Mouse (Mus musculus) limb, embryonic 11.5 days (tissue): ENCODE measurements around the gene Uso1. TPM values are rescaled to one million over a fixed set of nuclear protein-coding genes. Genes with fewer than 3 reads are reported as not detected.

Experiments used
- ATAC-seq: fragments of 200-750 bp; cut with Nextera tagmentation; 2 replicates; pipeline ENCODE4 v1.8.0; 2017; ENCODE audit warnings: low read depth; ENCODE audit not compliant: insufficient number of reproducible peaks, low FRiP score, low TSS enrichment
- DNase-seq: peaks from one replicate; pipeline ENCODE4 v3.0.0-alpha.2; 2015; ENCODE audit warnings: low spot score
- H3K27ac ChIP-seq: fragments of 300-500 bp; sonication (generic); replicated peaks from 2 replicates; pipeline ENCODE4 v1.5.1; 2014; ENCODE audit warnings: low read depth, mild to moderate bottlenecking, low read length
- H3K27me3 ChIP-seq: fragments of 300-500 bp; sonication (generic); 2 replicates; pipeline ENCODE4 v1.6.1; 2014; ENCODE audit warnings: mild to moderate bottlenecking, low read length, mixed read lengths; ENCODE audit not compliant: control insufficient read depth, insufficient read depth
- H3K36me3 ChIP-seq: fragments of 300-500 bp; sonication (generic); 2 replicates; pipeline ENCODE4 v1.6.1; 2014; ENCODE audit warnings: mild to moderate bottlenecking, low read length, moderate library complexity, mixed read lengths; ENCODE audit not compliant: control insufficient read depth, insufficient read depth
- H3K4me1 ChIP-seq: fragments of 300-500 bp; sonication (generic); 2 replicates; pipeline ENCODE4 v1.6.1; 2014; ENCODE audit warnings: low read length, mixed read lengths; ENCODE audit not compliant: control insufficient read depth, insufficient read depth
- H3K4me2 ChIP-seq: fragments of 300-500 bp; sonication (generic); 2 replicates; pipeline ENCODE4 v1.6.1; 2014; ENCODE audit warnings: low read depth, mild to moderate bottlenecking, moderate library complexity; ENCODE audit not compliant: severe bottlenecking
- H3K4me3 ChIP-seq: fragments of 300-500 bp; sonication (generic); 2 replicates; pipeline ENCODE4 v1.5.1; 2014; ENCODE audit warnings: low read depth, low read length
- H3K9ac ChIP-seq: fragments of 300-500 bp; sonication (generic); 2 replicates; pipeline ENCODE4 v1.6.1; 2014; ENCODE audit warnings: mild to moderate bottlenecking, low read length
- H3K9me3 ChIP-seq: fragments of 300-500 bp; sonication (generic); 2 replicates; pipeline ENCODE4 v1.6.1; 2016; ENCODE audit warnings: low read length; ENCODE audit not compliant: control insufficient read depth
- WGBS: fragments of 180-500 bp; shearing (Covaris S2); extraction: QIAGEN DNeasy Blood & Tissue Kit; methylation state at CpG from one replicate; pipeline ENCODE4 v1.1.7; 2014; 5-methylcytosine and 5-hydroxymethylcytosine counted together
- polyA plus RNA-seq: library from polyadenylated mRNA; unstranded; fragments of >200 nt; fragmentation: Nextera tagmentation; extraction: Ambion mirVana; gene quantifications from 2 replicates; pipeline ENCODE4 v1.2.1, GENCODE M21; 2014

Gene Uso1
- polyA plus RNA-seq, 1 experiment from 2014 or later = 31.5 TPM

DNA sequence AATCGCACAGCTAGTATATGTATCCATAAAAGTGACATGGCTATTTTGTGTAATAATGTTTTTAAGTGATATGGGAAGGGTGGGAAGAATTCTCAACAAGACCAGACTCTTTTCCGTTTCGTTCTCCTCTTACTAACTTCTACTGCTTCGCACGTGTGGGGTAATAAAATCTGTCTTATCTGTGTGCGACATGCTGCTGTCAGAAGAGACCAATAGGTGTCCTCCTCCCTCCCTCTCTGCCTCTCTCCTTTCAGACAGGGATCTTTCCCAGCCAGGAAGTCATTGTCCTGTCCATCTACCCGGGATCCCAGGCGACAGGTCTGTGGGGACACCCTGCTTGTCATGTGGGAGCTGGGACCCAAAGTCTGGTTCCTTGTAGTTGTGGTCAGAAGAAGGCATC is 72.5 kb downstream of the Uso1 start:
- DNase-seq = no peak
- H3K27me3 ChIP-seq = no peaks in the 10 kb centered on the region
- H3K4me2 ChIP-seq = no peak overlapping the region
- WGBS = 66% methylated on average over 8 of the region's 8 CpGs
- no peaks in the 10 kb centered on the region for H3K9me3 ChIP-seq
- H3K27ac ChIP-seq = no peak overlapping the region
- no peaks in the 10 kb centered on the region for H3K4me1 ChIP-seq
- H3K4me3 ChIP-seq = no peak overlapping the region
- no peak overlapping the region for H3K9ac ChIP-seq
- no peak for ATAC-seq
- H3K36me3 ChIP-seq = no peaks in the 10 kb centered on the region; the same call in 1 of the 2 replicates

DNA sequence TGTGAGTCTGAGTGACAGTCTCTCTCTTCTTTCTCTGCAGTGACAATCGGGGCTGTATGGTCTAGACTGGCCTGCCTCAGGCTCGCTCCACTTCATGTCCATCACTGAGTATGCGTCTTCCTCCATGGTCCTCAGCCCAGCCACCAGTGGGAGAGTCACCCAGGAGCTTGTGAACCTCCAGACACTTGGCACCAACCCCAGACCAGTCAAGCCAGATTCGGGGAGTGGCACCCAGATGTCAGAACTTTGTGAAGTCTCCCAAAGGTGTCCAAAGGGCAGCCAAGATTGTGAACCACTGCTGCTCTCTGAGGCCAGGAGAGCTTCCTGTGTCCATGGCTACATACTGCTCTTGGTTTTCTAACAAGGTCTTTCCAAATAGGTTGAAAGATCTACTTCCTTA is 74.5 kb downstream of the Uso1 start:
- no peak overlapping the region for H3K9ac ChIP-seq
- DNase-seq (no peak), ATAC-seq (no peak)
- no peak overlapping the region for H3K27ac ChIP-seq
- H3K36me3 ChIP-seq = no peaks in the 10 kb centered on the region
- H3K4me1 ChIP-seq = no peaks in the 10 kb centered on the region
- H3K4me2 ChIP-seq = no peak overlapping the region
- 94% methylated on average over 4 of the region's 4 CpGs for WGBS
- no peak overlapping the region for H3K4me3 ChIP-seq
- no peaks in the 10 kb centered on the region for H3K27me3 ChIP-seq
- H3K9me3 ChIP-seq = no peaks in the 10 kb centered on the region

DNA sequence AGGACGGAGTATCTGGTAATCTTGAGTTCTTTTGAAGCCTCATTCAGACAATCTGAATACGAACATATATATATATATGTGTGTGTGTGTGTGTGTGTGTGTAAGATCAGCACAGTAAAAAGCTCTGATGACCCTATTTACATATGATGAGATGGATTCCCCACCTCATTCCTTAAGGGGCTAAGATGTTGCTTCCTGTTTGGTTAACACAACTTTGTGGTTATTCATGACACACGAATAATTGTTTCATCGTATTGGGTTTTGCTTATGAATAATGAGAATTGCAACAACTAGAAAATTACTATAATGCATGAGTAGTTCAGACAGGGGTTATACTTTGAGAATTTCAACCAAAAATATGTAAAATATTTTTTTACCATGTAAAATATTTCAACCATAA is 77.6 kb downstream of the Uso1 start, which contains the start of gene U90926:
Gene U90926 (minus strand): TSS at position 101 of the 400 bp plus-strand sequence.
- Histone ChIP-seq H3K4me1 (no peaks in the 10 kb centered on the region), H3K9me3 (no peaks in the 10 kb centered on the region), H3K9ac (no peak within 1 kb of the TSS), H3K27ac (no peak within 1 kb of the TSS), H3K27me3 (no peaks in the 10 kb centered on the region), H3K36me3 (no peaks in the 10 kb centered on the region), H3K4me3 (no peak within 1 kb of the TSS), H3K4me2 (no peak within 1 kb of the TSS)
- DNase-seq = no peak
- 95% methylated on average over 4 of the region's 4 CpGs for WGBS
- ATAC-seq = no peak

DNA sequence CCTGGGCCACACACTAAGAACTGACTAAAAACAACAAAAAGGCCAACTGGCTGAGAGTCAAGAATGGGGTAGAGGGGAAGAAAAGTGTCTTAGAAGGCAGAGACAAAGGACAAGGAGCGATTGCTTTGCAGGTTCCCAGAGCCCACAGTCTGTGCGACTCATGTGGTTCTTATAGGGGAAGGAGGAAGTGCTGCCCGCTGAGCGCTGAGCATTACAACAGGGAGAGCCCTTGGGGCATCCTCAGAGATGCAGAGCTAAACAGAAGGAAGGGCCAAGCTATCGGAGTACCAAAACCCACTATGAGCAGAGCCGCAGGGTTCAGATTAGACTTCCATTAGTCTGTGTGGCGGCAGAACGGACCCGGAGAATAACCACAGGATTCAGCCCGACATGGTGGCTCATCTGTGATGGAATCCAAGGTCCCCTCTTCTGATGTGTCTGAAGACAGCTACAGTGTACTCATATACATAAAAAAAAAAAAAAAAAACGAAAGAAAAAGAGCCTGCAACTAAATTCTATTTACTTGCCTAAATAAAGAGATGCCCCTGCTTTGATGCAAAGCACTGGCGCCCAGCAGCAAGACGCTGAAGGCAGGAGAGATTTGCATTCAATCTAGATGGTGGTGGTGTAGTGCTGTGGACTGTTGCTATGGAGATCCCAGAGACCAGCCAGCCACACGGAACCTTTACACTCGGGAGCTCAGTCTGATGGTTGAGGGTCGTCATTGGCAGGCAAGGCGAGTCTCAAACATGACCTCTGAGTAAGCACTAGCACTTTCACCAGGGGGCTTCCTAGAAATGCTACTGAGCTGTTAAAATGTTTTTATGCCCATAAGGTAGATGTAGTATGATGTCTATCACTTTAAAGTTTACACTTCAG is 81.4 kb downstream of the Uso1 start:
- Histone ChIP-seq H3K4me2 (no peak overlapping the region), H3K9me3 (no peaks in the 10 kb centered on the region), H3K4me3 (no peak overlapping the region), H3K27me3 (no peaks in the 10 kb centered on the region), H3K9ac (no peak overlapping the region), H3K27ac (no peak overlapping the region), H3K4me1 (no peaks in the 10 kb centered on the region), H3K36me3 (no peaks in the 10 kb centered on the region)
- no peak for DNase-seq
- no peak for ATAC-seq
- WGBS = 62% methylated on average over 17 of the region's 17 CpGs

DNA sequence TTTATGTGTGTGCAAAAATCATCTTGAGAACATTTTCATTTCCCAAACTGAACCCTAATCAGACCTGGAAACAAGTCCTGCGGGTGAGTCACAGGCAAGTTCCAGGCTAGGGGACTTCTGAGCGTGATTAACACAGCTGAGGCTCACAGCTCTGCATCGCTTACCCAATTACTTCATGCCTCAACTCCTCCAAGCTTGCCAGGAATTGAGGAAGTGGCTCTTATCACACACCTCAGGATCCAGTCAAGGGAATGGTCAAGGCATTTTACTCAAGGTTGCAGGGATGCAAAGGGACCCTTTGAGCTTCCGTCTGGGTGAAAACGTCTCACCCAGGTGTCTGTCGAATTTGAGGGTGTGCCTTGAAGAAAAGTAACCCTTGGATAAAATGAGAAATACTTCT is 82.1 kb downstream of the Uso1 start:
- H3K9me3 ChIP-seq = no peaks in the 10 kb centered on the region
- H3K27me3 ChIP-seq = no peaks in the 10 kb centered on the region
- H3K4me1 ChIP-seq = no peaks in the 10 kb centered on the region
- WGBS = 77% methylated on average over 6 of the region's 6 CpGs
- H3K27ac ChIP-seq = no peak overlapping the region
- no peak overlapping the region for H3K4me2 ChIP-seq
- no peak overlapping the region for H3K9ac ChIP-seq
- H3K36me3 ChIP-seq = no peaks in the 10 kb centered on the region
- ATAC-seq = no peak
- no peak for DNase-seq
- no peak overlapping the region for H3K4me3 ChIP-seq

DNA sequence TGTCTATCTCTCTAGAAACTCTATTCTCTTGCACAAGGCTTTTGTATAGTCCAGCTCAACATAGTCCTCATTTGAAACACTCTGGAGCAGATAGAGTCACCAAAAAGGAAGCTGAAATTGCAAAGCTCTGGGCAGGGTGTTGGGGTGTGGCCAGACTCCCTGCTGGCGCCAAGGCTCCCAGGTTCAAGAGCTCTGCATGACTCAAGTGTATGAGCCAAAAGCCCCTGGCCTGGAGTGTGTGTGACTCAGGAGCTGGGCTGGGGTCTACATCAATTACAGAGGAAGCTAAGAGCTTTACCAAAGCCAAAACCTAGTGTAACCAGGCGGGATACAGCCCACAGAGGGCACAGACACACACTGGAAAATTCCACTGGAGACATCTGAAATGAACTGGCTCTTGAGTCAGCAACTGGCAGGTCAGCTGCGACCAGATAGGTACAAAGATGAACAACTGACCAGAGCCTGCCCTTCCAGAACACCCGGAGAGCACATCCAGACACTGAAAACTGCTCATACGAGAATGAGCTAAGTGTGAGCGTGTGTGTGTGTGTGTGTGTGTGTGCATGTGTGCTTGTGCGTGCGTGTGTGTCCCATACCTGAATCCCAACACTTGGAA is 82.7 kb downstream of the Uso1 start:
- Histone ChIP-seq H3K36me3 (no peaks in the 10 kb centered on the region), H3K27ac (no peak overlapping the region), H3K27me3 (no peaks in the 10 kb centered on the region), H3K9ac (no peak overlapping the region), H3K4me2 (no peak overlapping the region), H3K9me3 (no peaks in the 10 kb centered on the region), H3K4me3 (no peak overlapping the region), H3K4me1 (no peaks in the 10 kb centered on the region)
- DNase-seq = no peak
- ATAC-seq = no peak
- 89% methylated on average over 8 of the region's 8 CpGs for WGBS

DNA sequence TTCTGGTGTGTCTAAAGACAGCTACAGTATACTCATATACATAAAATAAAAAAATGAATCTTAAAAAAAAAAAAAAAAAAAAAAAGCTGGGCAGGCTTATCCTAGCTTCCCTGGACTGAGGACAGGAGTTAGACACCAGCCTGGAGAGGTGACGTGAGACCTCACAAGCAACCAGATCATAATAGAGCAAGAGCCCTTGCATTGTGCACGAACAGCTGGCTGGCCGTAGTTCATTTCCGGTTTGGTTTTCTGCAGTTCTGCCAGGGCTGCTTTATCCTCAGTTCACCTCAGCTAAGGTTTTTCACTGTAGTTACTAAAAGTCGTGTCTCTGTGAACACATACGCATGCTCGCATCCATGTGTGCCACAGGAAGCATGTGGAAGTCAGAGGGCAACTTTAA is 90.0 kb downstream of the Uso1 start:
- H3K9ac ChIP-seq = no peak overlapping the region
- no peaks in the 10 kb centered on the region for H3K4me1 ChIP-seq
- no peak overlapping the region for H3K4me3 ChIP-seq
- DNase-seq = no peak
- H3K4me2 ChIP-seq = no peak overlapping the region
- H3K36me3 ChIP-seq = no peaks in the 10 kb centered on the region
- H3K27me3 ChIP-seq = no peaks in the 10 kb centered on the region
- no peak for ATAC-seq
- 92% methylated on average over 7 of the region's 7 CpGs for WGBS
- H3K9me3 ChIP-seq = no peaks in the 10 kb centered on the region
- no peak overlapping the region for H3K27ac ChIP-seq

DNA sequence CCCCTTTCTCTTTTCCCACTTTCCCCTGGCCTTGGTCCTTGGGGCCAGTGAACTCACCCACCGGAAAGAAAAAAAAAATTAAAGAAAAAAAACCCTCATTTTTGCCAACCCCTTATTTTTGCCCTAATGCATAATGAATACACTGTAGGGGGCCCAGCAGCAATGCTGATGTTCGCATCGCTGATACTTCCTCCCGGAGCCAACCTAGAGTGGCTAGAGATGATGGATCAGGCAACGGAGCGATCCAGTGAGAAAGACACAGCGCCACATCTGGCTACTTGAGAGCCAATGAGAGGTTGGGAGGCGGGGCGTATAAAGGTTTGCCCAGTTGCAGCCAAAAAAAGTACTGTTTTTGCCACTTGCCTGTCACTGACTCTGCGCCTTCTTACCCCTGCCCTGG is 91.0 kb downstream of the Uso1 start:
- Histone ChIP-seq H3K4me3 (no peak overlapping the region), H3K9me3 (no peaks in the 10 kb centered on the region), H3K4me1 (no peaks in the 10 kb centered on the region), H3K4me2 (no peak overlapping the region), H3K9ac (no peak overlapping the region), H3K36me3 (no peaks in the 10 kb centered on the region), H3K27me3 (no peaks in the 10 kb centered on the region), H3K27ac (no peak overlapping the region)
- WGBS = 46% methylated on average over 10 of the region's 10 CpGs
- ATAC-seq = no peak
- DNase-seq = no peak
